Mouse (Mus musculus) bone marrow, adult 2 months (tissue): ENCODE data around the gene Eif4g3. TPM values are rescaled to one million over a fixed set of nuclear protein-coding genes. Genes with fewer than 3 reads are reported as not detected.
A peak's percentile ranks its signal among the peaks of the same experiment; 100 is the strongest.

ENCODE experiments used
- H3K27ac ChIP-seq: fragments of 200-500 bp; 2 replicates; pipeline ENCODE4 v1.5.1; 2012; ENCODE audit warnings: low read depth, mild to moderate bottlenecking, control low read depth, inconsistent platforms, low read length; ENCODE audit not compliant: control insufficient read depth, poor library complexity, insufficient read depth
- H3K4me1 ChIP-seq: fragments of 200-500 bp; 2 replicates; pipeline ENCODE4 v1.6.1; 2011; ENCODE audit warnings: low read length; ENCODE audit not compliant: control insufficient read depth, insufficient read depth
- H3K4me3 ChIP-seq: fragments of 200-500 bp; replicated peaks from 2 replicates; pipeline ENCODE3; 2011; ENCODE audit warnings: mild to moderate bottlenecking, low read depth, low read length, control low read depth; ENCODE audit not compliant: control insufficient read depth
- CTCF ChIP-seq: fragments of 200-500 bp; IDR thresholded peaks from 2 replicates; pipeline ENCODE4 v1.5.1; 2011; ENCODE audit warnings: low read length, control low read depth; ENCODE audit not compliant: control insufficient read depth, insufficient read depth
- POLR2A ChIP-seq: fragments of 200-500 bp; IDR thresholded peaks from 2 replicates; pipeline ENCODE4 v1.6.1; 2011; ENCODE audit warnings: low read depth, mild to moderate bottlenecking, control low read depth, low read length, borderline replicate concordance; ENCODE audit not compliant: control insufficient read depth
- WGBS: fragments of 180-500 bp; shearing (Covaris S2); methylation state at CpG from one replicate; pipeline ENCODE4 v1.1.7; 2018; 5-methylcytosine and 5-hydroxymethylcytosine counted together
- polyA plus RNA-seq: library from polyadenylated mRNA; stranded (reverse); fragments of >200 nt; gene quantifications from 2 replicates; pipeline ENCODE4 v1.2.4, GENCODE M21; 2011; ENCODE audit warnings: low replicate concordance; ENCODE audit not compliant: missing spikeins, insufficient read depth, insufficient read length

Gene Eif4g3
- polyA plus RNA-seq, 1 experiment: 75.0 TPM

- WGBS: 92% methylated on average over 7 of the region's 7 CpGs
- TF ChIP-seq CTCF: no peak
- no peak for TF ChIP-seq POLR2A
Measured at GRCm38 (mm10) chr4:138138219-138138618, 145.4 kb downstream of the Eif4g3 start.

GRCm38 (mm10) chr4:138141358-138141757 is 148.5 kb downstream of the Eif4g3 start:
- no peak overlapping the region for H3K27ac ChIP-seq
- no peak overlapping the region for H3K4me3 ChIP-seq
- no peaks in the 10 kb centered on the region; the same call in 1 of the 2 replicates for H3K4me1 ChIP-seq
- 89% methylated on average over 7 of the region's 7 CpGs for WGBS
- TF ChIP-seq POLR2A: no peak

More at GRCm38 (mm10) chr4:138138219-138138618, 145.4 kb downstream of the Eif4g3 start:
- H3K4me1 ChIP-seq: peaks cover 2% of the 10 kb centered on the region; the same call in 1 of the 2 replicates
- no peak overlapping the region for H3K27ac ChIP-seq
- H3K4me3 ChIP-seq: no peak overlapping the region

- 87% methylated on average over 8 of the region's 8 CpGs for WGBS
- Histone ChIP-seq H3K4me3 (no peak overlapping the region), H3K4me1 (no peaks in the 10 kb centered on the region), H3K27ac (no peak overlapping the region)
- no peak for TF ChIP-seq POLR2A
- no peak for TF ChIP-seq CTCF
Measured at GRCm38 (mm10) chr4:138147176-138147575, 154.4 kb downstream of the Eif4g3 start.

GRCm38 (mm10) chr4:138149977-138150376 is 157.2 kb downstream of the Eif4g3 start:
- Histone ChIP-seq H3K27ac (no peak overlapping the region), H3K4me3 (no peak overlapping the region), H3K4me1 (no peaks in the 10 kb centered on the region)
- WGBS: 77% methylated on average over 4 of the region's 4 CpGs
- TF ChIP-seq CTCF (no peak), POLR2A (no peak)

GRCm38 (mm10) chr4:138151226-138151625 is 158.4 kb downstream of the Eif4g3 start:
- TF ChIP-seq POLR2A (no peak), CTCF (no peak)
- no peak overlapping the region for H3K4me3 ChIP-seq
- WGBS: 85% methylated on average over 9 of the region's 9 CpGs
- no peak overlapping the region for H3K27ac ChIP-seq
- H3K4me1 ChIP-seq: no peaks in the 10 kb centered on the region

GRCm38 (mm10) chr4:138153980-138154379 is 161.2 kb downstream of the Eif4g3 start:
- H3K4me1 ChIP-seq: no peaks in the 10 kb centered on the region
- 36% methylated on average over 3 of the region's 3 CpGs for WGBS
- TF ChIP-seq CTCF (peak; percentile 68), POLR2A (no peak)
- no peak overlapping the region for H3K27ac ChIP-seq
- H3K4me3 ChIP-seq: no peak overlapping the region

- Histone ChIP-seq H3K27ac (no peak overlapping the region), H3K4me3 (no peak overlapping the region), H3K4me1 (no peaks in the 10 kb centered on the region)
- TF ChIP-seq POLR2A: no peak
- no peak for TF ChIP-seq CTCF
- WGBS: 74% methylated on average over 5 of the region's 5 CpGs
Measured at GRCm38 (mm10) chr4:138160918-138161317, 168.1 kb downstream of the Eif4g3 start.

- Histone ChIP-seq H3K27ac (no peak overlapping the region), H3K4me1 (no peaks in the 10 kb centered on the region), H3K4me3 (no peak overlapping the region)
- TF ChIP-seq CTCF: no peak
- TF ChIP-seq POLR2A: no peak
- 88% methylated on average over 3 of the region's 3 CpGs for WGBS
Measured at GRCm38 (mm10) chr4:138161550-138161949, 168.7 kb downstream of the Eif4g3 start.

GRCm38 (mm10) chr4:138163836-138164235 is 171.0 kb downstream of the Eif4g3 start:
- no peak overlapping the region for H3K4me3 ChIP-seq
- H3K27ac ChIP-seq: no peak overlapping the region
- TF ChIP-seq POLR2A (no peak), CTCF (no peak)
- 80% methylated on average over 2 of the region's 2 CpGs for WGBS
- H3K4me1 ChIP-seq: no peaks in the 10 kb centered on the region

GRCm38 (mm10) chr4:138164860-138165259 is 172.0 kb downstream of the Eif4g3 start:
- no peak for TF ChIP-seq CTCF
- TF ChIP-seq POLR2A: no peak
- no peak overlapping the region for H3K4me3 ChIP-seq
- H3K27ac ChIP-seq: no peak overlapping the region
- H3K4me1 ChIP-seq: no peaks in the 10 kb centered on the region
- 87% methylated on average over 2 of the region's 2 CpGs for WGBS
